Mouse (Mus musculus): ENCODE results near the gene Hnrnpdl.

GRCm38 (mm10) chr5:100074571-100074970 is 35.1 kb upstream of the Hnrnpdl start:
- peak in 1 of 2 experiments; percentile 53; a peak in 2 of 4 replicates for TF ChIP-seq CTCF (conservative IDR thresholded peaks at IDR 0.05 in 1 of 2, IDR thresholded peaks at IDR 0.05 in 1 of 2; ENCODE audit: low read depth in 2 of 2, low read length in 2 of 2)
- peak; percentile 39 for TF ChIP-seq RAD21 (IDR thresholded peaks at IDR 0.05; ENCODE audit: low read depth, low read length)
- TF ChIP-seq TCF12 (IDR thresholded peaks at IDR 0.05; ENCODE audit: low read depth, low read length): no peak
- TF ChIP-seq POLR2A (IDR thresholded peaks at IDR 0.05; ENCODE audit: low read depth, low read length): no peak
- no peak for TF ChIP-seq POLR2AphosphoS2 (IDR thresholded peaks at IDR 0.05; ENCODE audit: low read depth, low read length)
- no peak for TF ChIP-seq SIN3A (IDR thresholded peaks at IDR 0.05; ENCODE audit: low read length)
- no peak for TF ChIP-seq MAX (IDR thresholded peaks at IDR 0.05; ENCODE audit: low read length)

All from CH12.LX (cell line).